Mouse (Mus musculus) bone marrow macrophage, adult 2 months (primary cell): ENCODE results near the gene Birc2.

ENCODE experiments used
- CTCF ChIP-seq: IDR thresholded peaks from 2 replicates; pipeline ENCODE4 v1.5.1; 2012; ENCODE audit warnings: low read depth, mild to moderate bottlenecking, low read length, moderate library complexity
- POLR2A ChIP-seq: IDR thresholded peaks from 2 replicates; pipeline ENCODE4 v1.6.1; 2012; ENCODE audit warnings: mild to moderate bottlenecking, low read depth, low read length, borderline replicate concordance

DNA sequence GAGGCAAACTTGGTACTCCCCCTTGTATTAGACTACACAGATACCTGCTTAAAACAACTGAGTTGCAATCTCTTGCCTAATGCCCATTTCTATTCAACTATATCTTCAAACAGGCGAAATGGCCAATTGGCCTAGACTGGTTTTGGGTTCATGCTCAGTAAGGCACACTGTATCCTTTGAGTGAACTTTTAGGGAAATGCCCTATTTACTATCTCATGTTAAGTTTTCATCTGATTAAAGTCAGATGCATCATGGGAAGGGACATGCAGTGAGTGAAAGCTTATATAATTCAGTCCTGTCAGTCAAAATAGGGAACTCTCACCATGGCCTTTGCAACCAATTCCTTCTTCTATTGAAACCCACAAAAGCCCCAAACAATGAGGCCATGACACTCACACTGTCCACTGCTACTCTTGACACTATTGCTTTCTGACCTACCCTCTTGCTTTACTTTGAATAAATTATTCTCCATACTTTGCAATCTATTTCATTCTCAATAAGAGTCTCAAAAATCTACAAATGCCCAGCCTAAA, 9.9 kb upstream of the Birc2 start:
- no peak for TF ChIP-seq CTCF
- TF ChIP-seq POLR2A, result no peak
